Mouse (Mus musculus) thymus, postnatal 14 days (tissue): ENCODE measurements around the gene Sesn2.
A peak's percentile ranks its signal among the peaks of the same experiment; 100 is the strongest.
"Not testable (repeated sequence)": the region's sequence is repeated elsewhere in the genome, so short reads cannot be mapped to it uniquely, and the experiment has no call there.

Source experiments
- DNase-seq: peaks from one replicate; pipeline ENCODE4 v3.0.0; 2021

Gene Sesn2

DNA sequence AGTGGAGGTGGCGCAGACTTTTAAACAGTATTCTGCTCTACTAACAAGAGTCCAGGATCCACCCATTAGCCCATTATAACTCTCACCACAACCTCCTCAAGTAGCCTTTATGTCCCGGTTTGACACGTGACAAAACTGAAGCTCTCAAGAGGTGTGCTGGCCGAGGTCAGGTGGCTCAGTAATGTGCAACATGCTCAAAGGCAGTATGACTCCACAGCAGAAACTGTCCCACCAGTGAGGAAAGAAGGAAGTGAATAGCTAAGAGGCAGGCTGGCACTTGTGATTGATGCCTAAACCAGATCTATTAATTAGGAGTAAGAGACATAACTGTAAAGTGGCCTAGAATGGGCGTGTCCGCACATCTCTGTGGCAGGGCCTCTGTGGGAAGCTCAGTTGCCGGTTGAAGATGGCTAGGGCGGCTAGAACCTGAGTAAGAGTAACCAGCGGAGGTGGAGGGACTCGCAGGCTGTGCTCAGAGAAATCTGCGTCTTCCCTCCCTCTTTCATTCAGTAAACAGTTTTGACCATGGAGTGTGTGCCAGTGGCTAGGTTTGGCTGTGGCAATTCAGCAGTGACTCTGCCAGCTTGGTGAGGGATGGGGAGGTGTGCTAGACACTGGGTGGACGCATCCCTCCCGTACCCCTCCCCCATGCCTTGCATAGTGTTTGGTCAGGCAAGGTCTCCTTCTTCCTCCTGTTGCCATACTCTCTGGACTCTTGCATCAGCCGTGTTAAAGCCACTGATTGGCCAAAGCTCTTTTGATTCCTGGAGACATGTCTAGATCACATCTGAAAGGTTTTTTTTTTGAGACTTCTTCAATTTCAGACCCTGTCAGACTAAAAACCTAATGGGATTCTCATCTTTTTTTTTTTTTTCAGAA, 3.3 kb upstream of the Sesn2 start:
- no peak for DNase-seq

DNA sequence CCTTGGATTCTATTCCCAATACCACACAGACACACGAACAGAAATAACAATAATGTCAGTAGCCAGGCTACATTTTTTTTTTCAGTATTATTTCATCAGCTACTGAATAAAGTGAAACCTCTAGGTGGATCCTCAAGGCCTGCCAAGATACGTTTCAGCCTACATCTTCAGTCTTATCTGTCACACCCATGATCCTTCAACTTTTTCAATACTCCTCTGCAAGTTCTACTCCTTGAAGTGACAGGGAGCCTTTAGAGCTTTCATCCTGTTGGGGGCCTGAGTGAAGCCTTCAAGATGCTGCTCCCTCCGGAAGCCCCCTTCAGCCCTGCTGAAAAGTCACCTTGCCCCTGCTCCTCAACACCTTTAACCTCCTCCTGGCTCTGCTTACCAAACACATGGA, 1.8 kb upstream of the Sesn2 start:
- DNase-seq, result no peak

DNA sequence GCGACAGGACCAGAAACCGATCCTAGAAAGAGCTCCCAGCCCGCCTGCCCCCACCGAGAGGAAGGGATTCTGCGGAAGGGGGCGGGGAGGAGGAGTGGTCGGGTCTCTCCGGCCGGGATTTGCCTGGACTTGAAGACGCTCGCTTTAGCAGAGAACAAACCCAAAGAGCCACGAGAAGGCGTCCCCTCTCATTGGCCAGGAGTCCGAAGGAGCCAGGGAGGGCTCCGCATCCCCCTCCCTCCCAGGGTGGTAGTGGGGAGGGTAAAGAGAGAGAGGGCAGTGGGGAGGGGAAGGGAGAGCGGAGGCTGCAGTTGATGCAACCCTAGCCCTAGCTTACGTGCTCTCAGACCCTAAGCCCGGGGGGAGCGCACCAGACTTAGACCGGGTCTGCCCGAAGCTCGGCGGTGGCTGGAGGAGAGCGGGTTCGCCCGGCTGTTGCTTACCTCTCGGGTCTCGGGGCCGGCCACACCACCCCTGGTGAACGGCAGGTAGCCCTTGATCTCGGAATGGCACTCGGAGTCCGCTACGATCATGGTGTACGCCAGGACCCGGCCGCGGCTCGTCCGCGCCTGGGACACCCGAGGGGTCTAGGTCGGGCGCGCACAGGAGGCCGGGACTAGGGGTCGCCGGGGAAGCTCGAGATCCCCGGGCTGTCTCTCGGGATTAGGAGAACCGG, 542 bp downstream of the Sesn2 start:
- peak; percentile 40 for DNase-seq

DNA sequence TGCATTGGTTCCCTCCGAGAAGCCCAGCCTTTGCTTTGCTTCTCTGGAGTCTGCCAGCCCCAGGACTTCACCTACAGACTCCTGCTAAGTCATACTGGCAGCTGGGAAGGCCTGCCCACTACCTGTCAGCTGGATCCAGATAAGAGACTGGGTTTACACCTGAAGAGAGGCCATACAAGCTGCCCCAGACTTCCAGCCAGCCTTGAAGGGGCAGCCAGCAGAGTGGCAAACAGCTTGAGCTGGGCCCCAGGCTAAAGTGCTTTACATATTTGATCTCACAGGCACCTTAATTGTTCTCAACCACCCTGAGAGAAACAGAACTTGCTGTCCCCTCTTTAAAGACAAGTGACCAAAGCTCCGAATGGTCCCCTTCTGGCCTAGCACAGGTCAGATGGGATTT, 3.1 kb downstream of the Sesn2 start:
- DNase-seq, result no peak

DNA sequence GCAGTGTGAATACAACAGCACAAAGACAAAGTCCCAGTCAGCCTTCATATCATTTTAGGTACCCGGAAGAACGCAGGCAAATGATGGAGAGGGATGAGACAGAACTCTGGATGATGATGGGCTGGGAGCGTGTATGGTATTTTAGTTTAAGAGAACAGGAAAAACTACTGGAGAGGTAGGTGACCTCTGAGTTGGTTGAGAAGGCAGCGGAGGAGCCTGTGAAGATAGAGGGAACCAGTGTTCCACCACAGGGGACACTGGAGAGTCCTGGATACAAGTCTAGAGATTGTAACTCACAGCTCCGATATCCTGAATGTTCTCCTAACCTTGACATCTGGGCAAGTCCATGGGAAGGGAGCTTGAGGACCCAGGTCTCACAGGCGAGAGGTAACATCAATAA, 4.1 kb downstream of the Sesn2 start:
- DNase-seq, result no peak

DNA sequence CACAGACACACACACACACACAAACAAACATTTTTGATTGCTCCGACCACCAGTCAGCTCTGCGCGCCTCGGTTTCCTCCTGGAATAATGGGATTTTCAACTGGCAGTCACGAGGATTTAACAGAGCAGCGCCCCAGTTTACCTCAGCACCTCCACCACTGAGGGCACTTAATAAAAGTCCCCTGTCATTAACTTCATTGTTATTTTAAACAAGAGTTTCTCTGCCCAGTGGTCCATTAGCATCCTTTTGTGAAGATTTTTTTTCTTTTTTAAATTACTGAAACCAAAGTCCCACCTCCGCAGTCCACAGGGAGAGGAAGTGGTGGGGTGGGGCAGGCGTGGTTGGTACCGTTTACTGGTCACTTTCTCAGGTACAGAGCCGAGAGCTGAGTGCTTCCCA, 4.5 kb downstream of the Sesn2 start:
- no peak for DNase-seq

DNA sequence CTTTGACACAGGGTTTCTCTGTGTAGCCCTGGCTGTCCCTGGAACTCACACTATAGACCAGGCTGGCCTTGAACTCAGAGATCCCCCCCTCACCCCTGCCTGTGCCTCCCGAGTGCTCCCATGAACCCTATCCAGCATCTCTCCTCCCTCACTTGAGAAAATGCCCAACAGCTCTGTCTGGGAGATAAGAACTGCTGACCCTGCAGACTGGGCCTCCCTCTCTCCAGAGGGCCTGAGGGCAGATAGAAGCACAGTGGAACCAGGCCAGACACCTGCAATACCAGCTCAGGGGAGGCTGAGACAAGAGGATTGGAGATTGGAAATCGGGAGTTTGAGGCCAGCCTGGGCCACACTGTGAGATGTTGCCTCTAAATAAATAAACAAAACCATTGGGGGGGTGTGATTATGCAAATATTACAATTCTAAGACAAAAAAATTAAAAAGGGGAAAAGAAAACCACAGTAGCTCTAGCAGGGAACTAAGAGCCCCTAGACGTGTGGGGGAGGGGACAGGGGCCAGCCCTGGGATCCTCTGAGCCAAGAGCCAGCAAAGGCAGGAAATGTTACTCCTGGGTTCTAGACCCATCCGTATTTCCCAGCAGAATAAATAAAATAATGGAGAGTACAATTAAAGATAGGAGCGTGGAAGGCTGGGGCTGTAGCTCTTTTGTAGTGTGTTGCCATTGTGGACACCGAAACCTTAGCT, 5.1 kb downstream of the Sesn2 start:
- no peak for DNase-seq

DNA sequence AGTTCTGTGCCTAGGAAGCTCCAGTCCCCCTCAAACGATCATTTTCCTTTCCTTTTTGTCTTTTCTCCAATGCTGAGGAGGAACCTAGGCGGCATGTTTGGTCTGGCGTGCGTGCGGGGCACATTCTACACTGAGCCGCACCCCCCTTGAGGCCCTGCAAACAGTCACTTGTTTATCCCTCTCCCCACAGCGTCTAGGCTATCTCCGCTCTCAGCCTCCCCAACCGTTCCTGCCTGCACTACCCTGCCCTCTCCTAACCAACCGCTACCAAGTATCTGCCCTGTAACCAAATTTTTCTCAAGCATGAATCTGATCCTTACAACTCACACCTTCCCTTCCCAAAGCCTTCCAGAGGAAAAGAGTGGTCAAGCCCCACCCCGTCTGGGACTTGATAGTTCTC, 7.0 kb downstream of the Sesn2 start:
- no peak for DNase-seq

DNA sequence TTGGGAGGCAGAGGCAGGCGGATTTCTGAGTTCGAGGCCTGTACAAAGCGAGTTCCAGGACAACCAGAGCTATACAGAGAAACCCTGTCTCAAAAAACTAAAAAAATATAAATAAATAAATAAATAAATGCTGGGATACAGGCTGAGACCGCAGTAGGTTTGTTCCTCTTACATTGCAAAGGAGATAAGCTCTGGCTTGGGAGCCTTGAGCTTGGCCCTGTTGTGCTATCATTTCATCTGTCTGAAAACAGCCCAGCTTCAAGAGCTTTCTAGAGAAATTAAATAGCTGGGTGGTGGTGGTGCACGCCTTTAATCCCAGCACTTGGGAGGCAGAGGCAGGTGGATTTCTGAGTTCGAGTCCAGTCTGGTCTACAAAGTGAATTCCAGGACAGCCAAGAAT, 8.7 kb downstream of the Sesn2 start:
- DNase-seq, result no peak

DNA sequence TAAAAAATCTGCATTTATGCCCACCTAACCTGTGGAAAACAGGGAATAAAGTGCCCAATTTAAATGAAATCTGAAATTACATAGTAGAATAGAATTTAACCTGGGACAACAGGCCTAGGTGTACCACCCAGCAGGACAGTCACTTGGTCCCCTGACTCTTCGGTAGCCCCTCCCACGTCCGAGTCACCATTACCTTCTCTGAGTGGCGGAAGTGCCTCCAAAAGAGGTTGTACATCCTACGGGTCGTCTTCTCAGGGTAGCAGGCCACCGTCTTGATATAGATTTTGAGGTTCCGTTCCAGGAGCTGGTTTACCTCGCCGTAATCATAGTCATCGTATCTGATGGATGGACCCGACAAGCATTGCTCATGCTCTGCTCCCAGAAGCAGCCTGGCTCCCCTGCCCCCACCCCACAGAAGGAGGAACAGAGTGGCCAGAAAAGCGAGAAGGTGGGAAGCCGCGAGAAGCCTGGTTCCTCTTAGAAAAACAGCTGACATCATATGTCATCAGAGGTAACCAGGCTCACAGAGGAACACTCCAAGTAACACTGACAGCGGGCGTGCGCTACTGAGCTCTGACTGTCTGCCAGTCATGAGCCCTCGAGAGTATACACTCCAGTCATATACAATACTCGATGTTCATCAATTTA, 15.9 kb downstream of the Sesn2 start:
- no peak for DNase-seq

DNA sequence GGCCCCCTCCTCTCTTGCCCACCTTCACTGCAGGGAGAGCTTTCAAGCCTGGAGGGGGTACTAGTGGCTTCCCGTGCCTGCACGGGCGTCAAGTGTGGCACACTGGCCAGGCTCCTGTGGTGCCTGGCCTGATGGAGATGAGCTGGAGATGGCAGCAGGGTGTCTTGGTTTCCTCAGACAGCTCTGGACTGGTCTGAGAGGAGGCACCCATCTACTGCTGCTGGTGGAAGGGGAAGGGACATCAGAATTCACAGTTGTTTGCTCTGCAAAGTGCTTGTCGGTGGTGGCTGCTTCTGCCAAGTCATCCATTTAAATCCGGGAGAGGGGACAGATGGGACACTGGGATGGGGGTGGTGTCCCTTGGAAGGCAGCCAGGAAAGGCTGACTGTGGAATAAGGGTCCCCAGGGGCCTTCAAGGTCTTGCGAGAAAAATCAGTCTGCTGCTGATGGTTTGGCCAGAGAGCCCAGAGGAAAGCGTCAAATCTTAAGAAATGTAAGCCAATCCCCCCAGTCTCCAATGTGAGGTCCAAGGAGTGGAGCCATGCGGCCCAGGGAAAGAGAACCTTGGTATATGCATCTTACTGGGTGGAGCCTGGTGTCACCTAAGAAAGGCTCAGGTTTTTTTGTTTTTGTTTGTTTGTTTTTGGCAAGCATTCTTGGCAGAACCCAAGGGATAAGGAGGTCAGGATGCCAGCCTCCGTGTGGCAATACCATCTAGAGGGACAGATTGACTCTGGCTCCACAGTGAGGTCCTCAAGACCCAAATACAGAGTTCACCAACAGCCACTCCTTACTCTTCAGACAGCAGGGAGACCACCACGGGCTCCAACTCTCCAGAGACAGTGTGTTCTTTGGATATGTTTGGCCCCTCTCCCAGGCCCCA, 17.9 kb downstream of the Sesn2 start:
- no peak for DNase-seq

DNA sequence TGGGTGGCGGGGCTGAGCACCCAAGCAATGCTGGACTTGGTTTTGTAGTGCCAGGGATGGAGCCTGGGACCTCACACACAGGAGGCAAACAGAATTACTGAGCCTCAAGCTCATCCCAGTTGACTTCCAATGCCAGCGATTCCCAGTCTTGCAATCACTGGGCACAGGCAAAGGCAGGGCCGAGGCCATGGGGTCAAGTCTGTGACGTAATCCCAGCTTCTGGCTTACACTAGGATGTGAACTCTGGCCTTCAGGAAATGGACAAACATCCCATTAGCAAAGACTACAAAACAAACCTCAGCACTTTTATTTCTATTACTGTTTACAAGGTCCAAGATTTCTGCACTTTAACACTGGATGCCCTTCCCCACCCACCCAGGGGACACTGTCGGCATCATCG, 18.6 kb downstream of the Sesn2 start:
- no peak for DNase-seq

DNA sequence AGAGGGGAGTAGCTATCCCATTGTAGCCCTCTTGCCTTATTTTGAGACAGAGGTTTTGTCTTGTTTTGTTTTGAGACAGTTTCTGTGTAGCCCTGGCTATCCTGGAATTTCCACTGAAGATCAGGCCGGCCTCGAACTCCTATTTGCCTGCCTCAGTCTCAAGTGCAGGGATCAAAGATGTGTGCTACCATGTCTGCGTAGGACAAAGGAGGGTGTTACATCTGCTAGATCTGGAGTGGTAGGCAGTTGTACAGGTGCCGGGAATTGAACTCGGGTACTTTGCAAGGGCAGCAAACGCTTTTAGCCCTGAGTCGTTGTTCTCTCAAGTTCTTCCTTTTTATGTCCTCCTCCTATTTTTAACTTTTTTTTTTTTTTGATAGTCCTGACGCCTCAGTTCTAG, 19.2 kb downstream of the Sesn2 start:
- no peak for DNase-seq

DNA sequence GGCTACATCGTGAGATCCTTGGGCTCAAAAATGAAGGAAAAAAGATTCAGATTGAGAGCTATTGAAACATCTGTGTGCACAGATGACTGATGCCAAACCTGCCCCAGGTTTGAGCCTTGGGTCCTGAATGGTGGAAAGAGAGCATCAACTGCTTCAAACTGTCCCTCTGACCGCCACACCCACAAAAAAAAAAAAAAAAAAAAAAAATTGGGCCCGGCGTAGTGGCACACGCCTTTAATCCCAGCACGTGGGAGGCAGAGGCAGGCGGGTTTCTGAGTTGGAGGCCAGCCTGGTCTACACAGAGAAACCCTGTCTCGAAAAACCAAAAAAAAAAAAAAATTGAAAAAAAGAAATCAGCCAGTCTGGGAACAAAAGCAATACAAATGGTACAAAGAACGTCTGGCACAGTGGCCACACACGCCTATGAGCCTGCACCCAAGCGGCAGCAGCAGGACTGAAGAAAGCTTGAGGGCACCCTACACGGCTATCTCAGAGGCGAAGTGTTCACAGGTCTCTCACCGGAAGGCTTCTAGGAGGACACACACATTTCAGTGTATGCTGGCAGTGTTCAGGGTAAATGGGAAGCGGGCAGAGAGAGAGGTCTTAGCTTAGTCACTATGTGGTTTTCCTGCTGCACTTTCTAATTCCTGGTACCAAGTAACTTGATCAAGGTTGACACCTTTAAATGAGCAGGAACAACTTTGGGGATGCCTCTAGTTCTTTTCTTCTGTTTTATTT, 19.9 kb downstream of the Sesn2 start:
- DNase-seq, result no peak

DNA sequence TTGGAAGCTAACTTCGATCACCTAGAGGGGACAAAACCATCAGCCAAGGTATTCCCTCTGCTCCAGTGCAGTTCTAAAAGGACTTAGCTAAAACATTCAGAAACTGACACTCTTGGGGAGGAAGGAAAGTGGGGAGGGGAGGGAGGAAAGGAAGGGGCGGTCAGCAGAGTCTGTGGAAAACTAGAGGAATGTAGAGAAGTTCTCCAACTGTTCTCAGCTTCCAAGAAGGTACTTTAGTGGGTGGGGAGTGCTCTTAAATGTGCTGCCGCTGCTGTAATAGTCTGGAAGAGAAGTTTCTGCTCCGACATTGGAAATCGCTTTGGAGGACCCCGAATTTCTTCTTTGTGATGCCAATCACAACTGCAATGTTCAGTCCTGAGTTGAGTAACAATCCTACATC, 21.3 kb downstream of the Sesn2 start:
- no peak for DNase-seq

DNA sequence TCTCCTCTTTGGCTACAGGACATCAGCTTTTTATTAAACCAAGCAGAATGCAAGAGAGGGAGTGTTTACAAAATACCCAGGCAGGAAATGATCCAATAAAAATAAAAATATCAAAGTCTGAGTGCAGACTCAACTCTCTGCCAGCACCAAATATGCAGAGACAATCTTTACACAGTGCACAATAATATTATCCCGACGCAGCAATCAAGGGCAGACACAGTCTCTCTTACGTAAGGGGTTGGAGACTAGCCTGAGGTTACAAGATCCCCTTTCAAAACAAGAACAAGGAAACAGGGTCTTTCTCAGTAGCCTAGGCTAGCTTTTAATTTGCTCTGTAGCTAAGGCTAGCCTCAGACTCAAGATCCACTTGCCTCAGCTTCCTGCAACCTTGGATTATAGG, 21.8 kb downstream of the Sesn2 start:
- no peak for DNase-seq

DNA sequence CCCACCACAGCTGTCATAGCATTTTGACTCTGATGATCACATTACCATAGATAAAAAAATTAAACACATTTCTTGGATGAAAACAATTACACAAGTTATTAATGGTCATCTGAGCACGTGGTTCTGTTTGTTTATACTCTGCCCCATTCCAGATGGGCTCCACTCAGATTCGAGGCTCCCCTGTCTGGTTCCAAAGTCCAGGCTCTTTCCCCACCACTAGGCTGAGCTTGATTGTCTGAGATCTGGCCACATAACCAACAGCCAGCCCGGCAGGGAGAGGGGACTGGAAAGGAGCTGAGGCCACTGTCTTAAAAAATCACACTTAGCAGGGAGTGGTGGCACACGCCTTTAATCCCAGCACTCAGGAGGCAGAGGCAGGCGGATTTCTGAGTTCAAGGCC, 25.5 kb downstream of the Sesn2 start:
- DNase-seq, result no peak

DNA sequence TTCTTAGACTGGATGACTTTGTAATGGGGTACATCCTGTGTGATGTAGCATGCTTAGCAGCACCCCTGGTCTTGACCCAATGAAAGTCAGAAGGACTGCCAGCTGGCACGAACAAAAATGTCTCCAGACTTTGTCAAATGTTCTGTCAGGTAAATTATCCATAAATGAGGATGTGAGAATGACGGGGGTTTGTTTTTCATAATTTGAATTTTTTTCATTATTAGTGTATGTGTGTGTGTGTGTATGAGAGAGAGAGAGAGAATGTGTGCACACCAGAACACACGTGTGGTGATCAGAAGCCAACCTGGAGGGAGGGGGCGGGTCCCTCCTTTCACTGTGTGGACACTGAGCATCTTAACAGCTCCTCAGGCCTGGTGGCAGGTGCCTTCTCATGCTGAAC, 26.1 kb downstream of the Sesn2 start:
- DNase-seq, result no peak

DNA sequence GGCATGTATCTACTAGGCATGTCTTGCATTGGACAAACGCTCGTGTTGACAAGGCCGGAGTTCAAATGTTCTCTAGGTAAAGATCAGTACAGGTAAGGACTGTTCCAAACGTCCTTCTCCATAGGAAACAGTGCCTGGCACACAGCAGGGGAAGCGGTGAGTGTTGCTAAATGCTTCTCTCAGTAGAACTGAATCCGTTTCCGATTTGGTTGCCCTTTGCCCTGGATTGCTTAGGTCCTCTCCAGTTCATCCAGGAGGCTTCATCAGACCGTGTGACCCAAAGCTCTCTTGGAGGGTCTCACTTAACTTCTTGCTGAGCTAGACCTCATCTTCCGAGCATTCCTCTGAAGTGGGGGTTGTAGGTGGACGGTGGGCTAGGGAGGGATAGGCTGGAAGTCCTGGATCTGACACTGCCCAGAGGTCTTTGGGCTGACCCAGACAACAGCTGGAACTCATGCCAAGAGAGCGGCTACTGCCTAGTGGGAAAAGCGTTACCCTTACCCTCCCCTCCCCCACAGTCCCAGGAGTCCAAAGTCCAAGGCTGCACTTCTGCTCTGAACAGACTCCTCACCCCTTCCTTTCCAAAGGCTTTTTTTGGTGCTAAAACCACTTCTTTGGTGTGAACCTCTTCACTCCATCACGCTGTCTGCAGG, 27.2 kb downstream of the Sesn2 start:
- DNase-seq, result no peak

DNA sequence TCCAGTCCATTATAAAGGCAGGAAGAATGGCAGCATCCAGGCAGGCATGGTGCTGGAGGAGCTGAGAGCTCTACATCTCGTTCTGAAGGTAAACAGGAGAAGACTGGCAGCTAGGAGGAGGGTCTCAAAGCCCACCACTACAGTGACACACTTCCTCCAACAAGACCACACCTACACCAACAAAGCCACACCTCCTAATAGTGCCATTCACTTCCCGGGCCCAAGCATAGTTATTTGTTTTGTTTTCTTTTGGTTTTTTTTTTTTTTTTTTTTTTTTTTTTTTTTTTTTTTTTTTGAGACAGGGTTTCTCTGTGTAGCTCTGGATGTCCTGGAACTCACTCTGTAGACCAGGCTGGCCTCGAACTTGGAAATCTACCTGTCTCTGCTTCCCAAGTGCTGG, 28.2 kb downstream of the Sesn2 start:
- not testable (repeated sequence) for DNase-seq

DNA sequence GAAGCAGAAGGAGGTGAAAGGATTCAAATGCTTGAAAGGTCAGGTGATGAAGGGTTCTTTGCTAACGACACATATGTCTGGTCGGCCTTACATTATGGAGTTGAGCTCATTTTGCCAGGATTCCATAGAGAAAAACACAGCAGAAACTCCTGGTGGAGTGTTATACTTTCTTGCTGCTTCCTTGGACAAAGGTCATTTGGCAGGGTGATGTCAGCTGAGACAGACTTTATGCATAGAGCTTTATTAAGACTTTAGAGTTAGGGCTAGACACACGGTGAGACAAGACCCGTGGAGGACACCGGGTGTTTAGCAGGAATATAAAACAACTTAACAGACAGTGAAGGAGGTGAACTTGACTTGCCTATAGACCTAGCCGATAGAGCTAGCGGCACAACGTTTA, 32.5 kb downstream of the Sesn2 start:
- no peak for DNase-seq
